In the genomic region with DNA sequence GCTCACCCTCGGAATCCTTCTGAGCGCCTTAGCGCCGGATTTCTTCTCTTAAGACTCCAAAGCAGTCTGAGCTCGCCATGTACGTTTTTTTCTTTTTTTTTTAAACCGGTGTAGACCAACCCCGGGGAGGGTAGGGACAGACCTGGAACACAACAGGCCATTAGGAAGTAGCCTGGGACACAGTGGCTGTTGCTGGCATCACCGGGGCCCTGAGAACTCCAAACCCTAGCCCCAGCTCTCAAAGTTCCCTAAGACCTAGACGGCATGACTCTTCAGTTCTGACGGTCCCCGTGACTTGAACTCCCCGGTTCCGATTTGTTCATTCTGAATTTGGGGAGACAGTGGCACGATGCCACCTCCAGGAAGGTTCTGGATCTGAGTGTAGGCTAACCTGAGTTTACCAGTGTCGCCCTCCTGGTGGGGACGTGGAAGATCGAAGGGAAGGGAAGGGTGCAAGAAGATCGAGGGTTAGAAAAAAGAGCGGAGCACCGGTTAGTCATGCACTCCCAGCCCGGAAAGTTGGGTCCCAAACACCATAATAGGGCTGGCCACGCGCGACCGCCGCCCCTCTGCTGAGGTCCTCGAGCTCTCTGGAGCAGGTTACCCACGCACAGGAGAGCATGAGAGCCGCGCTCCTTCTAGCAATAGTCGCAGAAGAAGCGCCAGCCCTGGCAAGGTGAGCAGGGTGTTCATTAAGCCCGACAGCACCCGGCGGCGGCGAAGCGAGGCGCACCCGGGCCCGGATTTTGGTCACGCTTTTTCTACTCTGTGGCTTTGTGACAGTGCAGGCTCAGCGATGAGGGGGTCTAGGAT, we compare ENCODE assay signal across 8 mouse cellular contexts. TPM values are rescaled to one million over a fixed set of nuclear protein-coding genes. Genes with fewer than 3 reads are reported as not detected.
DNase-seq lines count a peak whose midpoint lies in the region; ATAC-seq and TF ChIP-seq lines count a peak whose summit lies in the region.

A gene (minus strand): TSS at position 280 of the 813 bp plus-strand sequence.

- peak within 1 kb of the TSS; percentile 93 for H3K9ac ChIP-seq in limb, embryonic 15.5 days
- H3K9ac ChIP-seq in midbrain, embryonic 16.5 days (ENCODE audit: low read depth, low read length), result peak within 1 kb of the TSS; percentile 82

- H3K27ac ChIP-seq in embryonic fibroblast, embryonic 13.5 days (ENCODE audit: insufficient read depth, low read length), result peak within 1 kb of the TSS; percentile 92
- H3K27ac ChIP-seq in limb, embryonic 15.5 days, result peak within 1 kb of the TSS; percentile 95
- H3K27ac ChIP-seq in midbrain, embryonic 16.5 days (ENCODE audit: low read length), result peak within 1 kb of the TSS; percentile 84

- TF ChIP-seq POLR2A in embryonic fibroblast, embryonic 13.5 days (IDR thresholded peaks at IDR 0.05; ENCODE audit: low read depth, low read length), result peak; percentile 76

- peak within 1 kb of the TSS; percentile 84 for H3K4me2 ChIP-seq in limb, embryonic 15.5 days
- peak within 1 kb of the TSS; percentile 62 for H3K4me2 ChIP-seq in midbrain, embryonic 16.5 days (ENCODE audit: low read length)

- ATAC-seq in limb, embryonic 15.5 days (ENCODE audit: insufficient number of reproducible peaks, low FRiP score, low TSS enrichment, low read depth), result peak; percentile 7; the same call in 1 of the 2 replicates
- ATAC-seq in midbrain, embryonic 16.5 days, result peak; percentile 13

- no peaks in the 10 kb centered on the region for H3K9me3 ChIP-seq in limb, embryonic 15.5 days
- no peaks in the 10 kb centered on the region for H3K9me3 ChIP-seq in midbrain, embryonic 16.5 days (replicated peaks; ENCODE audit: control insufficient read depth, low read length, poor library complexity, severe bottlenecking)

- H3K4me3 ChIP-seq in embryonic fibroblast, embryonic 13.5 days (ENCODE audit: insufficient read depth, low read length), result peak within 1 kb of the TSS; percentile 77
- peak within 1 kb of the TSS; percentile 91 for H3K4me3 ChIP-seq in limb, embryonic 15.5 days
- peak within 1 kb of the TSS; percentile 82 for H3K4me3 ChIP-seq in midbrain, embryonic 16.5 days (ENCODE audit: low read depth, low read length)

- H3K27me3 ChIP-seq in limb, embryonic 15.5 days, result no peaks in the 10 kb centered on the region
- no peaks in the 10 kb centered on the region for H3K27me3 ChIP-seq in midbrain, embryonic 16.5 days (ENCODE audit: control insufficient read depth, insufficient read depth, low read depth, low read length)

- 0% methylated on average over 44 of the region's 44 CpGs for WGBS in limb, embryonic 15.5 days
- under 1% methylated on average over 44 of the region's 44 CpGs for WGBS in midbrain, embryonic 16.5 days

- DNase-seq in A20 (ENCODE audit: low read depth, low spot score), result peak; percentile 84
- peak in 1 of 2 experiments; percentile 31 for DNase-seq in adrenal gland, postnatal 4 days (ENCODE audit: low spot score in 2 of 2)
- peak; percentile 74 to 77 for DNase-seq in heart, adult 9 months (ENCODE audit: low spot score in 2 of 2)
- peak; percentile 82 for DNase-seq in kidney, adult 9 months
- DNase-seq in spleen, postnatal 4 days (ENCODE audit: low spot score in 2 of 2), result peak; percentile 63 to 86

- TF ChIP-seq CTCF in embryonic fibroblast, embryonic 13.5 days (IDR thresholded peaks at IDR 0.05; ENCODE audit: borderline replicate concordance, insufficient read depth, low read length), result no peak

- peaks cover 9% of the 10 kb centered on the region for H3K36me3 ChIP-seq in limb, embryonic 15.5 days
- H3K36me3 ChIP-seq in midbrain, embryonic 16.5 days (ENCODE audit: control insufficient read depth, insufficient read depth, low read length), result no peaks in the 10 kb centered on the region

- H3K4me1 ChIP-seq in embryonic fibroblast, embryonic 13.5 days (ENCODE audit: control insufficient read depth, insufficient read depth, low read length), result peaks cover 4% of the 10 kb centered on the region; the same call in 1 of the 2 replicates
- H3K4me1 ChIP-seq in limb, embryonic 15.5 days, result peaks cover 21% of the 10 kb centered on the region
- peaks cover 13% of the 10 kb centered on the region for H3K4me1 ChIP-seq in midbrain, embryonic 16.5 days (ENCODE audit: control insufficient read depth, insufficient read depth, low read length)

RNA-seq across cellular contexts. Expression of the gene that starts here (rescaled TPM):
- 10 to 100 TPM; 66.2 to 67.2 TPM for total RNA-seq in adrenal gland, postnatal 4 days (2021)
- 21.4 and 22.8 TPM in 2 replicates for polyA plus RNA-seq in embryonic fibroblast, embryonic 13.5 days (2011; ENCODE audit: insufficient read length, low read depth, missing spikeins)
- polyA plus RNA-seq in limb, embryonic 15.5 days (2015; fragmentation: Nextera tagmentation; extraction: Ambion mirVana), result 29.8 and 32.1 TPM in 2 replicates
- polyA plus RNA-seq in midbrain, embryonic 16.5 days (2015; fragmentation: Nextera tagmentation; extraction: Ambion mirVana), result 15.6 and 17.1 TPM in 2 replicates
